Mouse (Mus musculus): Measurements from ENCODE around the gene Tacc3. TPM values are rescaled to one million over a fixed set of nuclear protein-coding genes. Genes with fewer than 3 reads are reported as not detected.

Tacc3 gene
- total RNA-seq (2014; rRNA removed) (12.0 and 20.1 TPM in 2 replicates), polyA plus RNA-seq (2015; fragmentation: Nextera tagmentation; extraction: Ambion mirVana) (24.9 and 25.5 TPM in 2 replicates)

DNA sequence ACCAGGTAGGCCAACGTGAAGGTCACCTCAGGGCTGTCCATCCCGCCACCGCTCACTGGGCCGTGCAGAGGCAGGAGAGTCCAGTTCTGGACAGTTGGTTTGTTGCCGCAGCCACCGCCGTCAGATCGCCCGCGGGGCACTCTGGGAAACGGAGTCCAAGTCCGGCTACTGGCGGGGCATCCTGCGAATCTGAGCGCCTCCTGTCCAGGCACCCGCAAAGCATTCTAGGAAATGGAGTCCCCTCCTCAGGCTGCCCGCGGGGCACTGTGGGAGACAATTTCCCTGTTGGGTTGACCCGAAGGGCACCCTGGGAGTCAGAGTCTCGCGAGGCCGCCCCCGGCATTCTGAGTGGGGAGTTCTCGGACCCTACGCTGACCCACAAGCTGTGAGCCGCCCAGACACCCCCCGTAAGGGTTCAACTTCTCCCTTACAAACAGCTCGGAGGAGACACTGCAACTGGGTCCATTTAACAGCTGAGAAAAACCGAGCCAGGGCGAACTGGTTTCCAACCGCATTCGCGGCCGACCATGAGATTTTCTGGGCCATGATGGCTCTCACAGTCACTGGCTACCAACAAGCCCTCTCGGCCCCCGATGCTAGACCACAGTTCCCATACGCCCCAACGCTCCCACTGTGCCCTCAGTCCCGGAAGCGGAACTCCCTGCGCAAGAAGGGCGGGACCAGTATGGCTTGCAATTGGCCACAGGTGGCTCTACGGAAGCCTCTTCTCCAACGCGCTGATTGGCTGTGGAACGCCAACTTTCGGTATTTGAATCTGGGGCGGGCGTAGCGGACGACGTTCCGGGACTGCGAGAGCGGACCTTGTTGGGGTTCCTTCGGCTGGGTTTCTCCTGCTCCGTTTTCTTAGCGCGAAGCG, at the start of gene Tacc3, which contains the start of gene Tmem129:
TSS of gene Tacc3 (plus strand) at position 342 of the 877 bp plus-strand sequence.
TSS of gene Tmem129 (minus strand) at position 630 of the 877 bp plus-strand sequence.
- peak within 1 kb of the TSS; percentile 69 for H3K4me3 ChIP-seq (ENCODE audit: low read depth, low read length)
- H3K27me3 ChIP-seq (ENCODE audit: insufficient read depth, low read length), result no peaks in the 10 kb centered on the region
- DNase-seq, result peak; percentile 98
- H3K9me3 ChIP-seq (ENCODE audit: low read length), result no peaks in the 10 kb centered on the region
- H3K36me3 ChIP-seq (ENCODE audit: insufficient read depth), result peaks cover 7% of the 10 kb centered on the region; the same call in 1 of the 2 replicates
- H3K27ac ChIP-seq (ENCODE audit: low read depth, low read length), result peak within 1 kb of the TSS; percentile 97
- ATAC-seq, result peak; percentile 98
- H3K4me2 ChIP-seq (ENCODE audit: low read depth), result peak within 1 kb of the TSS; percentile 95
- H3K4me1 ChIP-seq (ENCODE audit: insufficient read depth), result peaks cover 10% of the 10 kb centered on the region
- peak within 1 kb of the TSS; percentile 81 for H3K9ac ChIP-seq
- WGBS, result under 1% methylated on average over 60 of the region's 60 CpGs
- TF ChIP-seq CTCF (IDR thresholded peaks at IDR 0.05; ENCODE audit: low read depth), result peak; percentile 30

DNA sequence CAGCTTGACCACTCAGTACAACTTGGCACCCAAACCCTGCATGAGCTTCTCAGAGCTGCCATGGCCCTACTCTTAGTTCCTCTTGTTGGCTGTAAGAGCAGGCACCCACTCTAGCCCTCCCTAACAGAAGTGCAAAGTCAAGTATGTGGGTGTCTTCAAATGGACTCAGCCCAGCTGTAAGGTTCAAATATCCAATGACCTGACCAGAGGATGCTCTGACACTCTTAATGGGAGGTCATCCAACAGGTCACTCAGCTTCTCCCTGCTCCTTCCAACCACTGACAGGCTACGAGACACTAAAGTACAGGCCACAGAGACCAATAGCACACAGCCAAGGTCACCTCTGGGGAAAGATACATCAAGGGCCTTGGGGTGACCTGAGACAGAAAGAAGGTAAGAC, 48.7 kb upstream of the Tacc3 start:
- no peak for ATAC-seq
- H3K9me3 ChIP-seq (ENCODE audit: low read length), result no peaks in the 10 kb centered on the region
- peaks cover 47% of the 10 kb centered on the region for H3K36me3 ChIP-seq (ENCODE audit: insufficient read depth)
- H3K4me2 ChIP-seq (ENCODE audit: low read depth), result no peak overlapping the region
- WGBS, result 97% methylated on average over 1 of the region's 1 CpGs
- H3K4me3 ChIP-seq (ENCODE audit: low read depth, low read length), result no peak overlapping the region
- no peak for TF ChIP-seq CTCF (IDR thresholded peaks at IDR 0.05; ENCODE audit: low read depth)
- no peak overlapping the region for H3K27ac ChIP-seq (ENCODE audit: low read depth, low read length)
- no peaks in the 10 kb centered on the region for H3K27me3 ChIP-seq (ENCODE audit: insufficient read depth, low read length)
- H3K9ac ChIP-seq, result no peak overlapping the region
- H3K4me1 ChIP-seq (ENCODE audit: insufficient read depth), result no peaks in the 10 kb centered on the region
- DNase-seq, result no peak

DNA sequence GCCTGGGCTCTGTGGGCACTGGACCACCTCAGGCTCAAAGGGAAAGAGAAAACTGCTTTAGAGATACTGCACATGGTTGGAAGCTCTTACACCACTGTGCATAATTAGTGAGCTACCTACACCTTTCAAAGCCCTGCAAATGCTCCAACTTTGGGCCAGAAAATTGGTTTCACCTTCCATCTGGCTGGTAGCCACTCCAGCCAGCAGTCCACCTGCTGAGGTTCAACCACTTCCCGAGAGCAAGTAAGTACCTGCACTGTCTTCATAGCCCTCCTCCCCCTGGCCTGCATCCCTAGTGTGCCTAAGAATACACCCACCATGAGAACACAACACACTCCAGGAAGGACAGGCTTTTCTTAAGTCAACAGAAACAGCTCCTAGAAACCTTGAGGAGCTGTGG, 46.1 kb upstream of the Tacc3 start:
- DNase-seq, result no peak
- WGBS, result 97% methylated on average over 1 of the region's 1 CpGs
- no peak overlapping the region for H3K9ac ChIP-seq

DNA sequence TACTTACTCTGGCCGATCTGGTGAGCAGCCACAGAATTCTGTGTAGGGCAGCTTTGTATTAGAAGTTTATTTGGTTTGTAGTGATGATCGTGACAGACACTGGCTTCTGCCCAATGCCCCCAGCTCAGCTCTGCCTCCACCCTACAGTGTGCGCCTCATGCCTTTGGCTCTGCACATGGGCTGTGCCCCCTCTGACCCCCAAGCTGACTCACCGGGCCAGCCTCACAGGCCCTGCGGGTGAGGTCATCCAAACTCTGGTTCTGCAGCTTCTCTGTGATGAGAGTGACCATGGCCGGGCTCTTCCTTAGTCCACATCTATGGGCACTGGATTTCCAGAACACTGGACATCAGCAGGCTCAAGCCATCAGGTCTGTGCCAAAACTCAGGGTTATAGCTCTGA, 43.5 kb upstream of the Tacc3 start:
- H3K9ac ChIP-seq, result no peak overlapping the region
- no peaks in the 10 kb centered on the region for H3K27me3 ChIP-seq (ENCODE audit: insufficient read depth, low read length)
- H3K27ac ChIP-seq (ENCODE audit: low read depth, low read length), result no peak overlapping the region
- ATAC-seq (no peak), DNase-seq (no peak)
- no peak for TF ChIP-seq CTCF (IDR thresholded peaks at IDR 0.05; ENCODE audit: low read depth)
- H3K4me3 ChIP-seq (ENCODE audit: low read depth, low read length), result no peak overlapping the region
- no peak overlapping the region for H3K4me2 ChIP-seq (ENCODE audit: low read depth)
- peaks cover 24% of the 10 kb centered on the region for H3K36me3 ChIP-seq (ENCODE audit: insufficient read depth)
- H3K9me3 ChIP-seq (ENCODE audit: low read length), result no peaks in the 10 kb centered on the region
- WGBS, result 92% methylated on average over 6 of the region's 6 CpGs
- H3K4me1 ChIP-seq (ENCODE audit: insufficient read depth), result no peaks in the 10 kb centered on the region

More for the DNA sequence above, 46.1 kb upstream of the Tacc3 start:
- no peaks in the 10 kb centered on the region for H3K4me1 ChIP-seq (ENCODE audit: insufficient read depth)
- H3K27ac ChIP-seq (ENCODE audit: low read depth, low read length), result no peak overlapping the region
- ATAC-seq, result no peak
- no peak for TF ChIP-seq CTCF (IDR thresholded peaks at IDR 0.05; ENCODE audit: low read depth)
- H3K4me2 ChIP-seq (ENCODE audit: low read depth), result no peak overlapping the region
- no peaks in the 10 kb centered on the region for H3K9me3 ChIP-seq (ENCODE audit: low read length)
- no peak overlapping the region for H3K4me3 ChIP-seq (ENCODE audit: low read depth, low read length)
- peaks cover 40% of the 10 kb centered on the region for H3K36me3 ChIP-seq (ENCODE audit: insufficient read depth)
- no peaks in the 10 kb centered on the region for H3K27me3 ChIP-seq (ENCODE audit: insufficient read depth, low read length)

DNA sequence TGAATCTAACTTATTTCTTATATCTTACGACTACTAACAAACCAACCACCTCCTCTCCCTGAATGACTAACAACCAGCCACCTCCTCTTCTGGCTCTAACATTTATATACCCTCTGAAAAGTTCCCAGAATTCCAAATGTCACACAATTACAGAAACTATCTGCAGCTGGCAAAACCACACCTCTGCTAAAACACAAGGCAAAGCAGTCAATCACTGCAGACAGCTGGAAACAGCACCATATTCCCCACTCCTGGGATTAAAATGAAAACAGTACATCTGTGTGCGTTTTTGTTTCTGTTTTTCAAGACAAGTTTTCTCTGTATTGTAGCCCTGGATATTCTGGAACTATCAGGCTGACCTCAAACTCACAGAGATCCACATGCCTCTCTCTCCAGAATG, 35.3 kb upstream of the Tacc3 start:
- Histone ChIP-seq H3K4me2 (ENCODE audit: low read depth) (no peak overlapping the region), H3K9ac (no peak overlapping the region), H3K4me3 (ENCODE audit: low read depth, low read length) (no peak overlapping the region), H3K27ac (ENCODE audit: low read depth, low read length) (no peak overlapping the region), H3K4me1 (ENCODE audit: insufficient read depth) (no peaks in the 10 kb centered on the region), H3K27me3 (ENCODE audit: insufficient read depth, low read length) (no peaks in the 10 kb centered on the region), H3K9me3 (ENCODE audit: low read length) (no peaks in the 10 kb centered on the region), H3K36me3 (ENCODE audit: insufficient read depth) (no peaks in the 10 kb centered on the region)
- TF ChIP-seq CTCF (IDR thresholded peaks at IDR 0.05; ENCODE audit: low read depth), result no peak
- WGBS, result 94% methylated on average over 2 of the region's 2 CpGs
- ATAC-seq, result no peak
- no peak for DNase-seq

DNA sequence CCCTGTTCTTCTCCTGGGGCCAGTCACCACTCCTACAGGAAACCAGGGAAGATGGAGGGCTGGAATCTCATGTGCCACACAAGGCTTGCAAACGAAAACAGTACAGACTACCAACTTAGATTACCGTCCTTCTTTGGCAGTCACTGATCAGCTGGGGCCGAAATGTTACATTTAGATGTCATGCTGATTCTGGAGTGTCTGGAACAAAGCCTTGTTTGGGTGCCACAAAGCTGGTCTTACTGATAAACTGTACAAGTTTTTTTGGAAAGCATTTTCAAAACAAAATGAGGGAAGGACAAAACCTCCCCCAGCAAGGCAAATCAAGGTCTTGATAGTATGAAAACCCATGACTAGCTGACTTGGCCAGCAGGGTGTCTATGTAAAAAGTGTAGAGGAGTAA, 34.2 kb upstream of the Tacc3 start:
- DNase-seq (no peak), ATAC-seq (no peak)
- Histone ChIP-seq H3K4me3 (ENCODE audit: low read depth, low read length) (no peak overlapping the region), H3K27ac (ENCODE audit: low read depth, low read length) (no peak overlapping the region), H3K9me3 (ENCODE audit: low read length) (no peaks in the 10 kb centered on the region), H3K4me1 (ENCODE audit: insufficient read depth) (no peaks in the 10 kb centered on the region), H3K27me3 (ENCODE audit: insufficient read depth, low read length) (no peaks in the 10 kb centered on the region), H3K36me3 (ENCODE audit: insufficient read depth) (no peaks in the 10 kb centered on the region), H3K9ac (no peak overlapping the region), H3K4me2 (ENCODE audit: low read depth) (no peak overlapping the region)
- TF ChIP-seq CTCF (IDR thresholded peaks at IDR 0.05; ENCODE audit: low read depth), result no peak
- WGBS, result 76% methylated on average over 3 of the region's 3 CpGs

DNA sequence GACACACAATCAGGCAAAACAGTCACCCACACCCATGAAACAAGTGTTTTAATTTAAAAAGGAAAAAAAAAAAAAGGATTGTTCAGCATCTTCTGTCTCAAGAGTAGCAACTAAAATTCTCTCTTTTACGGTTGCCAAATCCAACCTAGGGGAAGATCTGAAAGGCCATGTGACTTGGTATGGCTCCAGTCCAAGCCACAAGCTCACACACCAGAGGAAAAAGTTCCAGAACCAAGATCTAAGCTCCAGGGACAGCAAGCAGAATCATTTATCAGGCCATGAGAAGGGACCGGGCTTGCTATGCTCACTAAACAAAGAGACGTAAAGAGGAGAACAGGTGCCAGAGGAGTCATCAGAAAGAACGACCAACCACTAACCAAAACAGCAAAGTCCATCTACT, 30.0 kb upstream of the Tacc3 start:
- no peaks in the 10 kb centered on the region for H3K9me3 ChIP-seq (ENCODE audit: low read length)
- WGBS, result 41% methylated on average over 4 of the region's 4 CpGs
- no peak for TF ChIP-seq CTCF (IDR thresholded peaks at IDR 0.05; ENCODE audit: low read depth)
- ATAC-seq (no peak), DNase-seq (no peak)
- no peaks in the 10 kb centered on the region for H3K27me3 ChIP-seq (ENCODE audit: insufficient read depth, low read length)
- H3K36me3 ChIP-seq (ENCODE audit: insufficient read depth), result no peaks in the 10 kb centered on the region
- H3K4me3 ChIP-seq (ENCODE audit: low read depth, low read length), result no peak overlapping the region
- no peaks in the 10 kb centered on the region; the same call in 1 of the 2 replicates for H3K4me1 ChIP-seq (ENCODE audit: insufficient read depth)
- H3K9ac ChIP-seq, result no peak overlapping the region
- H3K4me2 ChIP-seq (ENCODE audit: low read depth), result 0 out of 2 replicates have a peak overlapping the region, but pooled peaks have one; percentile 89
- no peak overlapping the region for H3K27ac ChIP-seq (ENCODE audit: low read depth, low read length)
